31 mouse cellular contexts compared by ENCODE assay signal in the genomic region with DNA sequence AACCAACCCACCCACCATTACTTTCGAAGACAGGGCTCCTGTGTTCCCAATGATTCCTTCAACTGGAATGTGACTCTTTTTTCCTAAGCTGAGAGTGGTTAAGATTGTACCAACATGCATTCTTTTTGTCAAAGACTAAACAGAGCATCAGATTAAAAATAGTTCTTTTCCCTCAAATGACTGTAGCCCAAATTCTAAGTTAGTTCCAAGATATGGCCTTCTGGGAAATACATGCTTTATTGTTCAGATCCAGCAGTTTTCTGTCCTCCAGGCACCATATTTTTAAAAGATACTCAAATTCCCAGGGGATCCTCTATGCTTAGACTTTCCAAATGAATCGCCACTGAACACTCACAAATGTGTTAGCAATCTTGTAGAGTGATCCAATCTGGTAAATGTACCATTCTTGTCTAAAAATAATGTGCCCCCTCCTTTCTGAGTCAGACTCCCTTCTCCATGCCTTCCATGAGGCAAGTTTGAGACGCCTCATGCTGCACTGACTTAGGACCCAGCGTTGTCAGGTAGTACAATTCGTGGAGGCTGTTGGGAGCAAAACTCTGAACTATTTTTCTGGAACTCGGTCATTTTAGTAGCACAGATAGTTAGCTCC. TPM values are rescaled to one million over a fixed set of nuclear protein-coding genes. Genes with fewer than 3 reads are reported as not detected.
"Had no signal": no experiment of that assay in that cellular context is flagged by ENCODE, and none has a peak within 500 bp of the region (broad histone marks: within the 10 kb centered on the region; RNA-seq: fewer than 3 reads in every experiment).

No protein-coding gene starts in this region.

- H3K4me3 ChIP-seq: left cerebral cortex, adult 2 months; limb, embryonic 12.5 days; limb, embryonic 15.5 days; lung, embryonic 15.5 days; megakaryocyte, embryonic 14.5 days; midbrain, embryonic 10.5 days; midbrain, embryonic 13.5 days; myocyte; stomach, embryonic 15.5 days had no signal

- H3K9me3 ChIP-seq: limb, embryonic 12.5 days; limb, embryonic 15.5 days; lung, embryonic 15.5 days; midbrain, embryonic 10.5 days; midbrain, embryonic 13.5 days; stomach, embryonic 15.5 days had no signal

- DNase-seq: kidney, adult 9 months; kidney, postnatal 14 days; kidney, postnatal 4 days; layer of hippocampus, postnatal 36 days; left cerebral cortex, postnatal 4 days; lung, adult 18-20 months; lung, postnatal 10 days; lung, postnatal 36 days; right cerebral cortex, postnatal 14 days; spleen, adult 18-20 months; thymus, adult 18-20 months; thymus, postnatal 36 days had no signal

- H3K4me2 ChIP-seq: limb, embryonic 12.5 days; limb, embryonic 15.5 days; liver, embryonic 11.5 days; lung, embryonic 15.5 days; midbrain, embryonic 13.5 days; stomach, embryonic 15.5 days had no signal

- H3K4me1 ChIP-seq: limb, embryonic 12.5 days; limb, embryonic 15.5 days; lung, embryonic 15.5 days; midbrain, embryonic 10.5 days; midbrain, embryonic 13.5 days; stomach, embryonic 15.5 days had no signal

- H3K36me3 ChIP-seq: limb, embryonic 12.5 days; limb, embryonic 15.5 days; lung, embryonic 15.5 days; midbrain, embryonic 10.5 days; midbrain, embryonic 13.5 days; stomach, embryonic 15.5 days had no signal

- H3K27me3 ChIP-seq: limb, embryonic 12.5 days; limb, embryonic 15.5 days; lung, embryonic 15.5 days; midbrain, embryonic 13.5 days; stomach, embryonic 15.5 days had no signal

- H3K9ac ChIP-seq: limb, embryonic 12.5 days; limb, embryonic 15.5 days; liver, embryonic 14.5 days; lung, embryonic 15.5 days; midbrain, embryonic 13.5 days; stomach, embryonic 15.5 days had no signal

- ATAC-seq: midbrain, embryonic 13.5 days; midbrain, embryonic 16.5 days had no signal

- H3K27ac ChIP-seq: left cerebral cortex, adult 2 months; limb, embryonic 12.5 days; limb, embryonic 15.5 days; liver, embryonic 14.5 days; lung, embryonic 15.5 days; midbrain, embryonic 10.5 days; midbrain, embryonic 13.5 days; stomach, embryonic 15.5 days had no signal

RNA-seq across cellular contexts. Expression of a gene that starts 52.6 kb away (rescaled TPM):
- total RNA-seq: monocyte, adult 5-6 weeks had no signal
- polyA plus RNA-seq: neural tube, embryonic 14.5 days had no signal

RNA-seq across cellular contexts. Expression of a gene that starts 57.1 kb away (rescaled TPM):
- total RNA-seq: layer of hippocampus, adult 18-20 months; layer of hippocampus, postnatal 10 days; layer of hippocampus, postnatal 36 days; left cerebral cortex, adult 2 months; left cerebral cortex, postnatal 10 days; left cerebral cortex, postnatal 4 days; monocyte, adult 5-6 weeks had no signal
- polyA plus RNA-seq: kidney, embryonic 16.5 days; limb, embryonic 12.5 days; limb, embryonic 15.5 days; liver, embryonic 11.5 days; liver, embryonic 14.5 days; lung, embryonic 15.5 days; midbrain, embryonic 10.5 days; midbrain, embryonic 13.5 days; midbrain, embryonic 16.5 days; myocyte; neural tube, embryonic 11.5 days; neural tube, embryonic 14.5 days; stomach, embryonic 15.5 days had no signal
